8 mouse cellular contexts compared by ENCODE assay signal in genomic region chr11:101248258-101248994, GRCm38 (mm10). TPM values are rescaled to one million over a fixed set of nuclear protein-coding genes. Genes with fewer than 3 reads are reported as not detected.
A peak's percentile ranks its signal among the peaks of the same experiment; 100 is the strongest.
DNase-seq lines count a peak whose midpoint lies in the region; ATAC-seq and TF ChIP-seq lines count a peak whose summit lies in the region.
"Had no signal": no experiment of that assay in that cellular context is flagged by ENCODE, and none has a peak within 500 bp of the region (broad histone marks: within the 10 kb centered on the region; RNA-seq: fewer than 3 reads in every experiment).

No protein-coding gene starts in this region.

- no peak overlapping the region for H3K4me2 ChIP-seq in CH12.LX (ENCODE audit: insufficient read depth, low read depth, poor library complexity, severe bottlenecking)
- H3K4me2 ChIP-seq in lung, embryonic 16.5 days (ENCODE audit: low read depth, low read length) = peak overlapping the region; percentile 91

- H3K4me3 ChIP-seq in CH12.LX (replicated peaks in 1 of 3; ENCODE audit: low read depth in 2 of 3, low read length in 2 of 3, poor library complexity in 1 of 3) = no peak overlapping the region
- H3K4me3 ChIP-seq in lung, embryonic 16.5 days (ENCODE audit: low read length) = no peak overlapping the region; the same call in 1 of the 2 replicates

- H3K27me3 ChIP-seq in CH12.LX (replicated peaks) = peaks cover 58% of the 10 kb centered on the region
- H3K27me3 ChIP-seq in lung, embryonic 16.5 days (ENCODE audit: control insufficient read depth, insufficient read depth, low read depth, low read length) = peaks cover 5% of the 10 kb centered on the region; the same call in 1 of the 2 replicates

- TF ChIP-seq CTCF in CH12.LX (conservative IDR thresholded peaks at IDR 0.05 in 1 of 2, IDR thresholded peaks at IDR 0.05 in 1 of 2; ENCODE audit: low read depth in 2 of 2, low read length in 2 of 2) = peak in 1 of 2 experiments; percentile 86; a peak in 3 of 4 replicates

- H3K9me3 ChIP-seq in CH12.LX (replicated peaks; ENCODE audit: low read length) = no peaks in the 10 kb centered on the region
- H3K9me3 ChIP-seq in lung, embryonic 16.5 days (ENCODE audit: control insufficient read depth, low read length) = no peaks in the 10 kb centered on the region
- H3K9me3 ChIP-seq: limb, embryonic 15.5 days had no signal

- TF ChIP-seq POLR2A in CH12.LX (IDR thresholded peaks at IDR 0.05; ENCODE audit: low read depth, low read length) = no peak

- no peak for TF ChIP-seq EP300 in CH12.LX (IDR thresholded peaks at IDR 0.05; ENCODE audit: low read length)

- no peaks in the 10 kb centered on the region for H3K36me3 ChIP-seq in CH12.LX (replicated peaks in 1 of 2; ENCODE audit: control insufficient read depth in 1 of 2, insufficient read depth in 1 of 2, low read length in 1 of 2)
- H3K36me3 ChIP-seq in lung, embryonic 16.5 days (ENCODE audit: control insufficient read depth, insufficient read depth, low read length) = no peaks in the 10 kb centered on the region
- H3K36me3 ChIP-seq: limb, embryonic 15.5 days had no signal

- peaks cover 7 to 14% of the 10 kb centered on the region in 2 experiments for H3K4me1 ChIP-seq in CH12.LX (ENCODE audit: control insufficient read depth in 1 of 2, insufficient read depth in 2 of 2)
- H3K4me1 ChIP-seq in lung, embryonic 16.5 days (replicated peaks; ENCODE audit: control insufficient read depth, insufficient read depth, low read length) = peaks cover 13% of the 10 kb centered on the region; the same call in 1 of the 2 replicates

- dilution Hi-C loops in CH12.LX (cut with MboI; ENCODE audit: extremely low pct_ligation_motif_present, extremely low pct_unique_long_range_greater_than_20kb, low sequenced_read_pairs) = no loop called here

- peak; percentile 76 for TF ChIP-seq RAD21 in CH12.LX (IDR thresholded peaks at IDR 0.05; ENCODE audit: low read depth, low read length)

- intact Hi-C loops in heart, postnatal 10 days (cut with DNase I) = loop anchor here (1.0 kb wide), 2 partner anchors 22 to 36 kb away; partner anchors contain the start of gene Ezh1

- 24% methylated on average over 14 of the region's 14 CpGs for WGBS in lung, embryonic 16.5 days

- no peak overlapping the region for H3K27ac ChIP-seq in CH12.LX (ENCODE audit: insufficient read depth, low read depth)
- peak overlapping the region; percentile 90 for H3K27ac ChIP-seq in lung, embryonic 16.5 days (ENCODE audit: low read length)
- H3K27ac ChIP-seq: limb, embryonic 15.5 days had no signal

- in situ Hi-C loops in CH12.LX (cut with MboI; ENCODE audit: low pct_ligation_motif_present, low pct_unique_long_range_greater_than_20kb, low sequenced_read_pairs) = no loop called here

- peak; percentile 52 for ATAC-seq in lung, embryonic 16.5 days (ENCODE audit: low read depth)

- DNase-seq in CH12.LX (ENCODE audit: extremely low read depth) (peak; percentile 81), R1 (ENCODE audit: low read depth, low spot score) (peak; percentile 93)
- DNase-seq in embryo, embryonic 9.5 days (ENCODE audit: extremely low spot score) = peak; percentile 62
- DNase-seq in heart, postnatal 10 days = peak; percentile 76 to 81
- peak; percentile 82 to 86 for DNase-seq in kidney, postnatal 4 days
- DNase-seq in spleen, postnatal 10 days (ENCODE audit: low spot score in 2 of 2) = peak; percentile 50 to 77

- no peaks in the 10 kb centered on the region for H3K79me2 ChIP-seq in CH12.LX (replicated peaks; ENCODE audit: control insufficient read depth, extremely low read depth, insufficient read depth, poor library complexity, severe bottlenecking)

- H3K9ac ChIP-seq in CH12.LX (ENCODE audit: insufficient read depth, low read depth) = no peak overlapping the region
- peak overlapping the region; percentile 8; the same call in 1 of the 2 replicates for H3K9ac ChIP-seq in lung, embryonic 16.5 days (ENCODE audit: low read length)
- H3K9ac ChIP-seq: limb, embryonic 15.5 days had no signal

TF ChIP-seq in CH12.LX, 34 proteins besides CTCF, POLR2A, EP300 and RAD21:
- TF ChIP-seq IRF4 (IDR thresholded peaks at IDR 0.05; ENCODE audit: low read depth, low read length) (no peak), ZC3H11A (IDR thresholded peaks at IDR 0.05; ENCODE audit: low read depth, low read length) (peak; percentile 49), MYC (IDR thresholded peaks at IDR 0.05; ENCODE audit: low read depth, low read length) (peak; percentile 65; the same call in 1 of the 2 replicates), SMC3 (IDR thresholded peaks at IDR 0.05; ENCODE audit: low read depth, low read length) (peak; percentile 87)
TF ChIP-seq in CH12.LX: peak in this region for 3.

RNA-seq across cellular contexts. Expression of gene Ramp2, which starts 2.6 kb away (rescaled TPM):
- total RNA-seq in CH12.LX (2012; rRNA removed) (1.3 and 1.5 TPM in 2 replicates), CH12.LX (2014; rRNA removed) (0.26 TPM in 1 of 2 replicates, not detected in the other)
- polyA plus RNA-seq in CH12.LX (2012; ENCODE audit: insufficient read length, low read depth) = 0.33 and 0.80 TPM in 2 replicates
- total RNA-seq in heart, postnatal 10 days (2021) = 100 to 1,000 TPM; 146 to 180 TPM
- polyA plus RNA-seq in lung, embryonic 16.5 days (2015; fragmentation: Nextera tagmentation; extraction: Ambion mirVana) = 312 and 337 TPM in 2 replicates

RNA-seq across cellular contexts. Expression of gene Vps25, which starts 5.1 kb away (rescaled TPM):
- 102 and 132 TPM in 2 replicates for total RNA-seq in CH12.LX (2012; rRNA removed)
- total RNA-seq in CH12.LX (2014; rRNA removed) = 97.7 and 105 TPM in 2 replicates
- polyA plus RNA-seq in CH12.LX (2012; ENCODE audit: insufficient read length, low read depth) = 210 and 211 TPM in 2 replicates
- 100 to 1,000 TPM in 1 of 2 experiments, 10 to 100 TPM in 1; 97.5 to 111 TPM for total RNA-seq in heart, postnatal 10 days (2021)
- polyA plus RNA-seq in lung, embryonic 16.5 days (2015; fragmentation: Nextera tagmentation; extraction: Ambion mirVana) = 132 and 135 TPM in 2 replicates

RNA-seq across cellular contexts. Expression of gene Wnk4, which starts 11.9 kb away (rescaled TPM):
- total RNA-seq in CH12.LX (2012; rRNA removed) = 0.85 and 1.2 TPM in 2 replicates
- total RNA-seq in CH12.LX (2014; rRNA removed) = 0.62 and 0.90 TPM in 2 replicates
- 5.4 and 7.8 TPM in 2 replicates for polyA plus RNA-seq in CH12.LX (2012; ENCODE audit: insufficient read length, low read depth)
- 1 to 10 TPM; 5.7 to 7.6 TPM for total RNA-seq in heart, postnatal 10 days (2021)
- 5.3 and 5.8 TPM in 2 replicates for polyA plus RNA-seq in lung, embryonic 16.5 days (2015; fragmentation: Nextera tagmentation; extraction: Ambion mirVana)

RNA-seq across cellular contexts. Expression of gene Ezh1, which starts 22.2 kb away (rescaled TPM):
- total RNA-seq in CH12.LX (2012; rRNA removed) (11.1 and 15.3 TPM in 2 replicates), CH12.LX (2014; rRNA removed) (8.5 and 8.7 TPM in 2 replicates)
- polyA plus RNA-seq in CH12.LX (2012; ENCODE audit: insufficient read length, low read depth) = 10.8 and 12.1 TPM in 2 replicates
- 10 to 100 TPM; 20.5 to 22.5 TPM for total RNA-seq in heart, postnatal 10 days (2021)
- polyA plus RNA-seq in lung, embryonic 16.5 days (2015; fragmentation: Nextera tagmentation; extraction: Ambion mirVana) = 19.4 and 20.8 TPM in 2 replicates

RNA-seq across cellular contexts. Expression of gene Cntd1, which starts 30.4 kb away (rescaled TPM):
- total RNA-seq in CH12.LX (2012; rRNA removed) = 2.5 and 3.4 TPM in 2 replicates
- 0.65 and 0.98 TPM in 2 replicates for total RNA-seq in CH12.LX (2014; rRNA removed)
- 0.85 and 0.96 TPM in 2 replicates for polyA plus RNA-seq in CH12.LX (2012; ENCODE audit: insufficient read length, low read depth)
- total RNA-seq in heart, postnatal 10 days (2021) = under 1 TPM; 0.14 to 0.57 TPM
- 1.9 and 3.2 TPM in 2 replicates for polyA plus RNA-seq in lung, embryonic 16.5 days (2015; fragmentation: Nextera tagmentation; extraction: Ambion mirVana)

Comparison
In these comparisons a context has a peak if more than half of its experiments do, and no peak if none do; other contexts are left out.
1. RNA of gene Ramp2, which starts 2.6 kb away (total RNA-seq): 146 to 180 TPM in heart, postnatal 10 days; 0.26 to 1.5 TPM in CH12.LX; every median in the first group is over 10 times any median in the second.
2. Peak in every context shown above with its lines, with median percentiles within 50 percentile points of each other: DNase-seq.